Mouse (Mus musculus) forebrain, embryonic 16.5 days (tissue): Measurements from ENCODE around the gene Tnfrsf12a. TPM values are rescaled to one million over a fixed set of nuclear protein-coding genes. Genes with fewer than 3 reads are reported as not detected.

Experiments used
- ATAC-seq: fragments of 200-750 bp; cut with Nextera tagmentation; 2 replicates; pipeline ENCODE4 v1.8.0; 2017; ENCODE audit warnings: mild to moderate bottlenecking, moderate library complexity
- H3K27ac ChIP-seq: fragments of 300-500 bp; sonication (generic); 2 replicates; pipeline ENCODE4 v1.5.1; 2014; ENCODE audit warnings: low read length, control low read depth
- H3K27me3 ChIP-seq: fragments of 300-500 bp; sonication (generic); replicated peaks from 2 replicates; pipeline ENCODE4 v1.6.1; 2014; ENCODE audit warnings: low read length; ENCODE audit not compliant: control insufficient read depth, insufficient read depth
- H3K36me3 ChIP-seq: fragments of 300-500 bp; sonication (generic); 2 replicates; pipeline ENCODE4 v1.6.1; 2014; ENCODE audit not compliant: control insufficient read depth, insufficient read depth
- H3K4me1 ChIP-seq: fragments of 300-500 bp; sonication (generic); replicated peaks from 2 replicates; pipeline ENCODE4 v1.6.1; 2014; ENCODE audit warnings: low read length; ENCODE audit not compliant: control insufficient read depth, insufficient read depth
- H3K4me2 ChIP-seq: fragments of 300-500 bp; sonication (generic); 2 replicates; pipeline ENCODE4 v1.6.1; 2014; ENCODE audit warnings: mild to moderate bottlenecking, low read length, control low read depth
- H3K4me3 ChIP-seq: fragments of 300-500 bp; sonication (generic); replicated peaks from 2 replicates; pipeline ENCODE4 v1.5.1; 2014; ENCODE audit warnings: mild to moderate bottlenecking, low read length, control low read depth
- H3K9ac ChIP-seq: fragments of 300-500 bp; sonication (generic); replicated peaks from 2 replicates; pipeline ENCODE4 v1.6.1; 2014; ENCODE audit warnings: low read depth, low read length, control low read depth
- H3K9me3 ChIP-seq: fragments of 300-500 bp; sonication (generic); 2 replicates; pipeline ENCODE4 v1.6.1; 2016; ENCODE audit warnings: low read length; ENCODE audit not compliant: control insufficient read depth
- WGBS: fragments of 180-500 bp; shearing (Covaris S2); extraction: QIAGEN DNeasy Blood & Tissue Kit; methylation state at CpG from one replicate; pipeline ENCODE4 v1.1.7; 2014; 5-methylcytosine and 5-hydroxymethylcytosine counted together
- polyA plus RNA-seq: library from polyadenylated mRNA; unstranded; fragments of >200 nt; fragmentation: Nextera tagmentation; extraction: Ambion mirVana; gene quantifications from 2 replicates; pipeline ENCODE4 v1.2.1, GENCODE M21; 2015

Tnfrsf12a gene
- polyA plus RNA-seq, 1 experiment from 2014 or later: 4.8 TPM

GRCm38 (mm10) chr17:23627813-23628212 lies 49.5 kb downstream of the Tnfrsf12a start:
- H3K9ac ChIP-seq: no peak overlapping the region
- no peak overlapping the region for H3K4me3 ChIP-seq
- 36% methylated on average over 7 of the region's 7 CpGs for WGBS
- H3K4me2 ChIP-seq: no peak overlapping the region
- no peak for ATAC-seq
- H3K36me3 ChIP-seq: no peaks in the 10 kb centered on the region
- H3K27ac ChIP-seq: no peak overlapping the region
- H3K4me1 ChIP-seq: peaks cover 5% of the 10 kb centered on the region; the same call in 1 of the 2 replicates
- no peaks in the 10 kb centered on the region for H3K9me3 ChIP-seq
- H3K27me3 ChIP-seq: no peaks in the 10 kb centered on the region

Other genes with a start within 250 kb of the Tnfrsf12a start
- not detected in 2 replicates for gene Vmn2r117, start 197.8 kb downstream of the Tnfrsf12a start, polyA plus RNA-seq
- 19.0 and 19.1 TPM in 2 replicates for gene Zfp213, start 113.2 kb downstream of the Tnfrsf12a start, polyA plus RNA-seq
- 26.2 and 28.5 TPM in 2 replicates for gene Zfp13, start 78.0 kb downstream of the Tnfrsf12a start, polyA plus RNA-seq
- not detected in 2 replicates for gene Zscan10, start 76.6 kb downstream of the Tnfrsf12a start, polyA plus RNA-seq
- 0.97 and 1.2 TPM in 2 replicates for gene Mmp25, start 32.2 kb downstream of the Tnfrsf12a start, polyA plus RNA-seq
- 0.39 TPM in 1 of 2 replicates, not detected in the other for gene Bicdl2, start 17.0 kb downstream of the Tnfrsf12a start, polyA plus RNA-seq
- 92.1 and 99.4 TPM in 2 replicates for gene Hcfc1r1, start 3.9 kb downstream of the Tnfrsf12a start, polyA plus RNA-seq
- 40.1 and 41.4 TPM in 2 replicates for gene Thoc6, start 3.6 kb downstream of the Tnfrsf12a start, polyA plus RNA-seq
- gene Cldn6, start 1.8 kb upstream of the Tnfrsf12a start, polyA plus RNA-seq: 0.24 and 0.45 TPM in 2 replicates
- 1.4 TPM in 2 replicates for gene Cldn9, start 6.6 kb upstream of the Tnfrsf12a start, polyA plus RNA-seq
- not detected in 2 replicates for gene 1520401A03Rik, start 45.3 kb upstream of the Tnfrsf12a start, polyA plus RNA-seq
- gene Pkmyt1, start 48.9 kb upstream of the Tnfrsf12a start, polyA plus RNA-seq: 22.3 and 25.0 TPM in 2 replicates
- gene Paqr4, start 63.4 kb upstream of the Tnfrsf12a start, polyA plus RNA-seq: 40.8 and 45.6 TPM in 2 replicates
- 0.41 and 1.0 TPM in 2 replicates for gene Kremen2, start 68.4 kb upstream of the Tnfrsf12a start, polyA plus RNA-seq
- 151 and 156 TPM in 2 replicates for gene Flywch1, start 94.1 kb upstream of the Tnfrsf12a start, polyA plus RNA-seq
- gene Flywch2, start 108.6 kb upstream of the Tnfrsf12a start, polyA plus RNA-seq: 22.9 and 33.2 TPM in 2 replicates
- gene Srrm2, start 113.1 kb upstream of the Tnfrsf12a start, polyA plus RNA-seq: 435 and 505 TPM in 2 replicates
- 1,002 and 1,034 TPM in 2 replicates for gene Elob, start 151.7 kb upstream of the Tnfrsf12a start, polyA plus RNA-seq
- gene Prss33, start 158.6 kb upstream of the Tnfrsf12a start, polyA plus RNA-seq: not detected in 2 replicates
- gene Prss32, start 166.4 kb upstream of the Tnfrsf12a start, polyA plus RNA-seq: not detected in 2 replicates
- 0.87 and 1.0 TPM in 2 replicates for gene Prss41, start 166.7 kb upstream of the Tnfrsf12a start, polyA plus RNA-seq
- not detected in 2 replicates for gene Prss21, start 190.6 kb upstream of the Tnfrsf12a start, polyA plus RNA-seq
- gene Dcpp1, start 203.4 kb upstream of the Tnfrsf12a start, polyA plus RNA-seq: not detected in 2 replicates
- not detected in 2 replicates for gene Dcpp2, start 203.4 kb upstream of the Tnfrsf12a start, polyA plus RNA-seq
- not detected in 2 replicates for gene Dcpp3, start 240.0 kb upstream of the Tnfrsf12a start, polyA plus RNA-seq